Mouse (Mus musculus) right cerebral cortex, adult 18-20 months (tissue): Measurements from ENCODE around the gene Elavl1.

Experiments used
- DNase-seq: peaks from one replicate; pipeline ENCODE4 v3.0.0; 2022; ENCODE audit warnings: mixed read lengths

The Elavl1 gene

GRCm38 (mm10) chr8:4320404-4320803 lies 4.8 kb downstream of the Elavl1 start:
- DNase-seq = no peak

DNA sequence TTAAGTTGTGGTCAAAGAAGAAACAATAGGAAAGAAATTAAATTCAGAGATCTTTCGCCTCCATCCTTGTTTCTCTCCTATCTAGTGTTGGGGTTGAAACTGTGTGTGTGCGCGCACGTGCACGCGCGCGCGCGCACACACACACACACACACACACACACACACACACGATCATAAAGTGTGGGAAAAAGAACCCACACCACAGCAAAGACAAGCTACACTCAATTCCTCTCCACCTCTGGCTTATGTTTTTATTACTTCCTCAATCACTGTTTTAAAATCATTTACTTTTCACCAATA lies 5.7 kb downstream of the Elavl1 start:
- DNase-seq = no peak

GRCm38 (mm10) chr8:4318796-4319572 lies 6.2 kb downstream of the Elavl1 start:
- no peak for DNase-seq

DNA sequence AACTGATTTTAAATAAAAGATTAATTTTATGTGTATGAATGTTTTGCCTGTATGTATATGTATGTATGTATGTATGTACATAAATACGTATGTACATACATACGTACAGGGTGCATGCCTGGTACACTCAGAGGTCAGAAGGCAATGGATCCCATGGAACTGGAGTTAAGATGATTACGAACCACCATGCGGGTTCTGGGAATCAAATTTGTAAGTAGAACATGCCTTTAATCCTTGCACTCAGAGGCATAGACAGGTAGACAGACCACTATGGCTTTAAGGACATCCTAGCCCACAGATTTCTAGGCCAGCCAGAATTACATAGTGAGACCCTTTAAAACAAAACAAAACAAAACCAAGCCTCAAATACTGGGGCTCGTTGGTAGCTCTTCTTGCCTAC lies 7.1 kb downstream of the Elavl1 start:
- no peak for DNase-seq

DNA sequence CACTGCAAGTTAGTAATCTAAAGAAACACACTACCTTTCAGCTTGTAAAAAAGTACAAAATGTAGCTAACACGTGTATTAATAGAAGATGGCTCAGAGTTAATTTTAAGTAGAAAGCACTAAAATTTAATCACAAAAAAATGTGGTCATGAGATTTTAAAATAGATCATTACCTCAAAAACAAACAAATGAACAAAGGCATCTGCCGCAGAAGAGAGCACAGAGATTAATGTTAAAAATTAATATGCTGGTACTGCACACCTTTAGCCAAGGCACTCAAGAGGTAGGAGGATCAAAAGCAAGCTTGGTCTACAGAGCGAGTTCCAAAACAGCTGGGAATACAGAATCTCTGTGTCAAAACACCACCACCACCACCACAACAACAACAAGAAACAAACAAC lies 10.4 kb downstream of the Elavl1 start:
- DNase-seq = no peak

DNA sequence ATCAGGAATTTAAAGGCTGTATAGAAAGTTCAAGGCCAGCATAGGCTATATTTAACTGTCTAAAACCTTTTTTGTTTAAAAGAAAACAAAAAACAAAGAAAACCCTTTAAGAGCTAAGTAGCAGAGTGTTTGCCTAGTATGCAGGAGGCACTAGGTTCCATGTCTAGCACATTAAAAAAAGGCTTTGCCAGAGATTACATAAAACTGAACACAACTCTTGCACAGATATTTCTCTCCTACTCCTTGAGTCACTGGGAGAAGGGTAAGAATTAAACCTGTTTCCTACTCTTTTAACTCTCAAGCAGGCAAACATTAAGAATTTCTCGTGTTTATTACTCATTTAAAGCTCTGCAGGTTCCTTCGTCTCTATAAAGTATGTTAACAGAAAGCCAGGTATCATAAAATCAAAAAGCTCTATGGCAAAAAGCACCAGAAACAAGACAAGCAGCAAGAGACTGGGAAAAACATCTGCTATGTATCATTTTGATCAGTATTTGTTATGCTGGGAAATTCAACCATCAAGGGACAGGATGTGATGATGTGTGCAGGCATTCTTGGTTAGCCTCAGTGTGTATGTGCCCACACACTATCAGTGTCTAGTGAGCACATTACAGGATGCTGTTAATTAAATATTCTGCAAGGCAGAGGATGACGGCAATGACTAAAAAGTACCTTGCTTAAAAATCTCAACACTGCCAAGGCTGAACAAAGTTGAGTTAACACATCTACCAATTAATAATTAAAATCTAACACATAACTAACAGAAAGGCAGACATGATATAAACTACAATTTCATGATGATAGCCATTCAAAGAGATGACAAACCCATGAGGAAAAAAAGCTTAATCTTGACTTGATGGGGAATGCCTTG lies 11.7 kb downstream of the Elavl1 start:
- DNase-seq = no peak

DNA sequence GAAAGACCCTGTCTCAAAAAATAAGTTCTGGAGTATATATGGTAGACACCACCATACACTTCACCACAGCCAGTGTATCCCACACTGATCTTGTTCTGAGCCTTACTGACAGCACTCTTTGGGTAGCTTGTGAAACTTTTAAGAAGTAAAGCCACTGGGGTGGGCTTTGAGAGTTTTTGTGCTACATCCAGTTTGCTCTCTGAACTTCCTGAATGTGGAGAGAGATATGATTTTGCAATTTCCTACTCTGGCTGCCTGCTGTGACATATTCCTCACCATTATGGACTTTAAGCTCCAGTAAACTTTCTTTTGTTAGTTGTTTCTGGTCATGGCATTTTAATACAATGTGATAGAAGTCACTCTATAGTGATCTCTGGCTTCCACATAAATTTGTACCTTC lies 13.1 kb downstream of the Elavl1 start:
- DNase-seq = no peak

DNA sequence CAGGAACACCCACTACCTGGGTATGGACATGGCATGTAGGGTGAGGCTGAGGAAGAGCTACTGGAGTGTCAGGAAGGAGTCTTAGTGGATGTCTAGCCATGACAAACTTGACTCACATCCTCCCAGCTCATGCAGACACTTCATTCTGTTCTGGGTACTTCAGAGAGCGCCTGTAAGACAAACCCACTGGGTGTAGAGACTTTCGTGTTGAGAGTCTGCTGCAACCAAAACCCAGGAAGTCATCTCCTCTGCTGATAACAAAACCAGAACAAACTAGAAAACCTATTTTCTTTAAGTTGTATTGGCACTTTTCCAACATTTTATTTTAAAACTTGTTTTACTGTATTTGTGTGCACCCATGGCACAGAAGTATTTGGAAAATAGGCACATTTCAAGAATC lies 19.4 kb downstream of the Elavl1 start:
- DNase-seq = no peak

GRCm38 (mm10) chr8:4304124-4304547 lies 21.1 kb downstream of the Elavl1 start:
- no peak for DNase-seq

- DNase-seq = no peak
Observed at GRCm38 (mm10) chr8:4297822-4298221, 27.4 kb downstream of the Elavl1 start.

DNA sequence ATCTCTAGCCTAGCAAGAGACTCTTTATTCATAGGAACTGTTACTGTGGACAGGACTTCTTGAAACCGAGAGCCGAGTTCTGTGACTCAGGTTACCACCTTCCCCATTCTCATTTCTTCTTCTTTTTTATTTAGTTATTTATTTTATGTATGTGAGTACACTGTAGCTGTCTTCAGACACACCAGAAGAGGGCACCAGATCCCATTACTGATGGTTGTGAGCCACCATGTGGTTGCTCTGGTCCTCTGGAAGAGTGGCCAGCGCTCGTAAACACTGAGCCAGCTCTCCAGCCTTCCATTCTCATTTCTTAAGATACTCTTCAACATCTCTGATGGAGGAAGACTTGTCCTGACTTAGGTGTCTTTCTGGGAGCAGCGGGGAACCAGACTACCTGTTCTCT lies 32.5 kb downstream of the Elavl1 start:
- no peak for DNase-seq

DNA sequence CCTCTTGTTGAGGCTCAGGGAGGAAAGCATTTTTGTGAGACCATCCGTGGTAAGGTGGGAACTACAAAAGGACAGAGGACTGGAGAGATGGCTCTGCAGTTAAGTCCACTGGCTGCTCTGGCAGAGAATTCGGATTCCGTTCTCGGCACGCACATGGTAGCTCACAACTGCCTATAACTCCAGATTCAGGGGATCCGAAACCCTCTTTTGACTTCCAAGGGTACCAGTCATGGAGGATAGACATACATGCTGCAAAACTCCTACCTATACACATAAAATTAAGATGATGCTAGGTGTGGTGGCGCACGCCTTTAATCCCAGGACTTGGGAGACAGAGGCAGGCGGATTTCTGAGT lies 49.1 kb downstream of the Elavl1 start:
- no peak for DNase-seq

DNA sequence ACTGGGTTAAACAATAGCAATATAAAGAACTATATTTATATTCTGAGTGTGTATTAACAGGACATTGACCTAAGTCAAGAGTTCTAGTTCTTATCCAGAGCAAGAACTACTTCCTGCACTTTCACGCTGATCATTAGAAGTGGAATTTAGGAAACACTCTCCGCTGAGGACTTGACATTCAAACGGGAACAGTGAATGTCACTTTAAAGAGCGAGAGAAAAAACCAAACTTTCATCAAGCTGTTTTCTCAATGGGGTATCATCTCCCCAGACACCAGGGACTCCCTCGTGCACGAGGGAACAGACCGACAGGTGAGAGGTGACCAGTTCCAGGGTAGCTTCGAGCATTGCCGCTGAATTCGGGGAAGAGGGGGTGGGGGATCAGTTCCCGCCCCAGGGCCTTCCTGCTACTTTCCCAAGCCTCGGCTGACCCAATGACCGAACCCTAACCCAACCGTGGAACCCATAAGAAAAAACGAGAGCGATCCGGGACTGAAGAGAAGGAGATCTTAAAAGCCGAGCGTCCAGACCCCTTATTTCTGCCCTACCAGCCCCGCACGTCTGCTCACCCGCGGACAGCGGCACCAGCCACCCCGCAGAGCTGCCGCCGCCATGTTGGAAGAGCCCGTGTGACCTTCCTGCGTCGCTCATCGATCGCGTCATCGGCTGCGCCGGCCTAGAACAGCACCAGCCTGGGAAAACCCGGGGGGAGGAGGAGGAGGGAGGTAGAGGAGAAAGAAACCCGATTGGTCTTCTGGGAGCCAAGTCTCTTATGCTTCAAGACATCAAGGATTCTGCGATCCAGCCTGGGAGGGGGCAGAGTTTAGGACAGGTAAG lies 49.7 kb downstream of the Elavl1 start, which contains the start of gene Timm44:
Gene Timm44, minus strand, starts transcription at position 639 of the 836 bp plus-strand sequence.
- peak; percentile 98 for DNase-seq

DNA sequence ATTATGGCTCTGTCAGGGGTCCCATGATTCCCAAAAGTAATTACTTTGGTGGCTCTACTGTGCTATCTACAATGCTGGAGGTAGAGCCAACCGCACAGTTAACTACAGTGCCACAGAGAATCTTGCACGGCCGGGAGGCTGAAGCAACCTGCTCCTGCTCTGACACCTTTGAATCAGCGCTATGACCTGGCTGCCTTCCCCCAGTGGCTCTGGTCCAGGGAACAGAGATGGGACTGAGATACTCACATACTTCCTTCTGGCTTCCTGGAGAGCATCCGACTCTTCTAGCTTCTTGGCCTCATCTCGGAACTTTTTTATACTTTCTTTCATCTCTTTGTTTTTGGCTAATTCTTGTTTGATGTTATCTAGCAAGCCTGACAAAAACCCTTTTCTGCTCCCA lies 55.6 kb downstream of the Elavl1 start:
- DNase-seq = no peak

DNA sequence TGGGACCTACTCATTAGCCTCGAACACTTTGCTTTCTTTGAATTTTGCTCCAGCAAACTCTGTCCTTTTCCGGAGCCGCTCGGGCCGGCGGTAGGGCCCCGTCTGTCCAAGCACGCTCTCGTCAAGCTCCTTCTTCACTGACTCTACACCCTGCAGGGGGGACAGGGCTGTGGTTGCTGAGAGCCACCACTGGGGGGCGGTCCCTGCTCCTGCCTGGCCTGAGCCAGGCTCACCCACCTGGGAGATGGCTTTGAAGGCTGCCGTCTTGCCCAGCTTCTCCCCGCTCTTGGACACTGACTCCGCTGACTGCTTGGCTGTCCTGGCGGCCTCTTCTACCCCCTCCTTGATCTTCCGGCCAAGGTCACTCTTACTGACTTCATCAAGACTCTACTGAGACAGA lies 57.6 kb downstream of the Elavl1 start:
- DNase-seq = no peak

DNA sequence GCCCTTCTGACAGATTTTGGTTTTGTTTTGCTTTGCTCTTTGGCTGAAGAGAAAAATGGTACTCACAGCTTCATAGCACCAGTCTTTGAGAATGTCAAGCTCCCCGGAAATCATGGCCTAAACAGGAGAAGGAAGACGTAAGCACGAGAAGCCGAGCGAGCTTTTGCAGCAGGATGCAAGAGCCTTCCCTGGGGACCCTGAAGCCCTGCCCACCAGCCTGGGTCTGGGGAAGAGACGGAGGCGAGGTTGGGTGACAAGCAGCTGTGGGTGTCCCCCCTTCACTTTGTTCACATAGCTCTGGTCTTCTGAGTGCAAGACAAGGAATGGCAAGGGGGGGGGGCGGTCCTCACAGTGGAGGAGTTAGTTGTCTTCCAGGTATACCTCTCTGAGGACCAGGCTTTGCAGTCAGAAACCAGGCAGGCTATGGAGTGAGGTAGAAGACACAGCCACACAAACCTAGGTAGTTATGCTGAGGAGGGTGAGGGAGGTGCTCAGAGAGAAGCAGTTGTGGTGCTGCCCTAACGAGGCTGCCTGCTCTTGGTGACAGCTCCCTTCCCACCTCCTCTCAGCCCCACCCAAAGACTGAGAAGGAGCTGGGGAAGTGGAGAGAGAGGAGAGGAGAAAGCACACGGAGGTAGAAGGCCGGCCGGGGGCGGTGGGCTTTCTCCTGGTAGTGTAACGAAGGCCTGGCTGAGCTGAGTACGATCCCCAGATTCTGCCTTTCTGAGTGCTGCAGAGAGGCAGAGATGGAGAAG lies 59.9 kb downstream of the Elavl1 start:
- DNase-seq = no peak

DNA sequence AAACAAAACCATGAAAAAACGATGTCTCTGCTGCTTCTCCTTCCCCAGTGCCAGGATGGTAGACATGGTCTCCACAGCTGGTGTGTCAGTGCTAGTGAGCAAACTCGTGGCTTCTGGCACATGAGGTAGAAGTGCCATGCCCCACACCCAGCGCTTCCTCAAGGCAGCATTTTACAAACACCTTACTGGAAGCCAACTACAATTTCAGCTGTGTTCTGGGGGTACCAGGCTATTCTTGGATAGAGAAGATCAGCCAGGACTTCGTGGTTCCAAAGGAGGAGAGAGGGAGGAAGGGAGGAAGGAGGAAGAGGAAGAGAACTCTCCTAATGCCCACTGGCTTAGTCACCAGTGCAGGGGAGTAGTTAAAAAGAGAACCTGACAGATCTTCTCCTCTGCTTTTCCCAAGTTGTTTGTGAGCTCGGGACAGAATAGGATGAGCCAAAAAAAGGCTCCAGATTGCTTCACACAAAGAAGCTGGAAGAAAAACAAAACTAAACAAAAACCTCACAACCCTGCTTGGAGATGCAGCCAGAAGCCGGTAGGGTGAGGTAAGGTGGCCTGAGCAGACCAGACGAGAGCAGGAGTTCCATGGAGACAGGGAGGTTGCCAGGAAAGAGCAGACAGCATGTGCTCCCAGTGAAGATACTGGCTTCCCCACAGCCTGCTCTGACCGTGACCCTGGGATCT lies 62.0 kb downstream of the Elavl1 start:
- peak; percentile 66 for DNase-seq

DNA sequence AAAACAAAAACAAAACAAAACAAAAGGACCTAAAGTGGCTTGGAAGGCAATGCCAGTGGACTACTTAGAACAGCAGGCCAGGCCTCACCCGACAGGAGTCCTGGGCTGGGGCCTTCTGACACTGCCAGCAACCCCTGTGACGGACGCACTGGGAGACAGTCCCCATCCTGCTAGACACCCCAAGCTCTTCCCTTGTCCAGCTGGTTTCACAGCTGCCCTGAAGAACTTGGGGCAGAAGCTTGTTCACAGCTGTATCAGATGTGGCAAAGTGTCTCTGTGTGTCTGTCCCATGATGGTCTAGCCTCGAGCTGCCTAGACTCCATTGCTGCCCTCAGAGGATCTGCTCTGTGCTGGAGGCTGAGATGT lies 65.4 kb downstream of the Elavl1 start:
- DNase-seq = no peak

DNA sequence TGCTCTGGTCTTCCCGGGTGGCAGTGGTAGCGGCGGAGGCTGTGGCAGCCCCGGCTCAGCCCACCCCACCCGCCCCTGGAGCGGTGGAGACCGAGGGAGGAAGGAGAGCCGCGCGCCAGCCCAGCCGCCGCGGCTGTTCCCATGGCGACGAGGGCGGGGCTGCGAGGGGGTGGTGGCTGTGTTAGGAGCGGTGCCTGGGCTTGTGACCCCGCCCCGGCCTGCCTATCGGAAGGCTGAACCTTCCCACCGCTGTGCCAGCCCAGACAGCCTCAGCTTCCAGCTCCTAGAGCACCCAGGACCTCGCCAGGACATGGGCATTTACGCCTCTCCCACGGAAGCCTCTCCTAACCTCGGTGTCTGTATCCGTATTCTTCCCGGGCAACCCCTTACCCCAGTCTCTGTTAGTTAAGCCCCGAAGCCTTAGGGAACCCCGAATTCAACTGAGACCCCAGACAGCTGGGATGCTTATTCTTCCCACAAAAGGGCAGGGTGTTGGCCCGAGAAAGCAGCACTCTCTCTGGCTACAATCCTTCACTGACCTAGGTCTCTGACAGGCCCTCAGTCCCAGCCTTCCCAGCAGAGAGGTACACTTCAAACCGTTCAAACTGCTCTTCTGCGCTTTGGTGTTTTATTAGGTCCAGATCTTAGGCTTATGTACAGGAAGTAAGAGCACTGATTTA lies 65.9 kb downstream of the Elavl1 start, which contains the start of gene Ctxn1:
Gene Ctxn1, minus strand, starts transcription at position 150 of the 680 bp plus-strand sequence.
- peak; percentile 96 for DNase-seq

DNA sequence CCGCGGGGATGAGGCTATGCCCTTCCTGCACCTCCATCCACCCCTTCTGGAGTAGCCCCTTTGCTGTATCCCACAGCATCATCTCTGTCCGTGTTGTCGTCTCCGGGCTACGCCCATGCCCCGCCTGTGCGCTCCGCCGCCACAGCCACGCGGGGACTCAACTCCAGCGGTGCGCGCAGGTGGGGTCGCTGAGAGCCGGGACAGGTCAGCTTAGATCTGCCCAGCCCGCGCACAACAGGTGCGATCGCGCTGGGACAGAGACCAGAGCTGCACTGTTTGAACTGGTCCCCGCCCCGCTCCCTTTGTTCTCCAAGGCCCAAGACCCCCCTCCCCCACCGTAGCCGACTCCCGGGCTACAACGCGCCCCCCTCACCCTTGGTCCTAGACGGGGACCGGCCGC lies 66.5 kb downstream of the Elavl1 start:
- no peak for DNase-seq

GRCm38 (mm10) chr8:4258233-4258632 lies 67.0 kb downstream of the Elavl1 start:
- DNase-seq = peak; percentile 85
